Mouse (Mus musculus): ENCODE results near the gene Setd3.

Setd3 gene

GRCm38 (mm10) chr12:108179246-108179320, at the start of gene Setd3:
Gene Setd3 (minus strand): TSS chr12:108179314.
- in situ Hi-C loops (cut with MboI; ENCODE audit: low sequenced_read_pairs), result no loop called here

DNA sequence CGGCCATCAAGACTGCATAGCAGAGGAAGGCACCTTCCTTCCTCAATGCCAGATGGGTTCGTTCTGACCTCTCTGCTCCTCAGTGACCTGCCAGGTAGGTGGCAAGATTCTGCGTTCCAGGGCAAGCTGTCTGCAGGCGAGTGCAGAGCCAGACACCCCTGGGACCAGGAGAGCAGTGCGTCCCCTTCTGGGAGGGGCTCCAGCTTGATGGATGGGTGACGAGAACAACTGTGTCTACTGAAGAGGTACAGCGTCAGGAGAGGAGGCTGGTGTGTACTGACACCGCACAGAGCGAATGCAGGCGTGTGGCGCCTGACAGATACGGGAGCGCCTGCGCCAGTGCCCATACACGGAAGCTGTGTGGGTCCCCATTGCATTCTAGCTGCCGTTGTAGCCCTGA, 48.4 kb upstream of the Setd3 start:
- in situ Hi-C loops (cut with MboI; ENCODE audit: low sequenced_read_pairs), result no loop called here

GRCm38 (mm10) chr12:108226941-108227340, 47.8 kb upstream of the Setd3 start:
- in situ Hi-C loops (cut with MboI; ENCODE audit: low sequenced_read_pairs), result no loop called here

DNA sequence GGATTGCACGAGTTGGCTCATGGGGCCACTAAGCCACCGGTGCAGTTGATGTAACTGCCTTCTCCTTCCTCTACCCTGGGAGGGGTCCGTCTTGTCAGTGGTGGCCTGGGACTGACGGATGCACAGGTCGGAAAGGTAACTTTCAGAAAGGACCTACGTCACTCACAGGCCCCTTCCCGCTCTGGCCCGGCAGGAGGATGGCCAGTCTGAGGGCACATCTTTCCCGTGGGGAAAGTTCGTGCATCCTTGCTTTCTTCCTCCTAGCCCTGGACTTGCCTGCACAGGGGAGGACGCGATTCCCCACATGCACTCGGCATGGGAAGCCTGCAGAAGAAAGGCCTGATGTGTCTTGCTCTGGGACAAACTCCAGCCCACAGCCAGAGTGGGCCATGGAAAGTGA, 47.1 kb upstream of the Setd3 start:
- in situ Hi-C loops (cut with MboI; ENCODE audit: low sequenced_read_pairs), result no loop called here

- in situ Hi-C loops (cut with MboI; ENCODE audit: low sequenced_read_pairs), result no loop called here
Measured at GRCm38 (mm10) chr12:108225781-108226180, 46.7 kb upstream of the Setd3 start.

GRCm38 (mm10) chr12:108223357-108223756, 44.2 kb upstream of the Setd3 start:
- in situ Hi-C loops (cut with MboI; ENCODE audit: low sequenced_read_pairs), result no loop called here

DNA sequence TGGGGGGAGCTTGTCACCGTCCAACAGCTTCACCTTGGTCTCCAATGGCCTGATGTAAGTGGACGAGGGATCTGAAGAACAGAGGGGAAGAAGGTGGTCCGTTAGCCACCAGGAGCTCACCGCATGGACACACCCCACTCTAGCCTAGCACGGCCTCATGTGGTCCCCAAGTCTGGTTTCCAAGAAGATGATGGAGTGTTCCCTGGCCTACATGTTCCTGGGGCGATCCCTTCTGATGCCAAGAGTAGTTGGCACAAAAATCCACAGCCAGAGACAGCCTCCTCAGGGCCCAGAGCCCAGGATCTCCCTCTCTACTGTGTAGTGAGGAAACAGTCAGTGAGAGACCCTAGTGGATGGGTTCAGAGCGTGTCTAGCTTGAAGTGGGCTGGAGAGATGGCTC, 42.6 kb upstream of the Setd3 start:
- in situ Hi-C loops (cut with MboI; ENCODE audit: low sequenced_read_pairs), result no loop called here

DNA sequence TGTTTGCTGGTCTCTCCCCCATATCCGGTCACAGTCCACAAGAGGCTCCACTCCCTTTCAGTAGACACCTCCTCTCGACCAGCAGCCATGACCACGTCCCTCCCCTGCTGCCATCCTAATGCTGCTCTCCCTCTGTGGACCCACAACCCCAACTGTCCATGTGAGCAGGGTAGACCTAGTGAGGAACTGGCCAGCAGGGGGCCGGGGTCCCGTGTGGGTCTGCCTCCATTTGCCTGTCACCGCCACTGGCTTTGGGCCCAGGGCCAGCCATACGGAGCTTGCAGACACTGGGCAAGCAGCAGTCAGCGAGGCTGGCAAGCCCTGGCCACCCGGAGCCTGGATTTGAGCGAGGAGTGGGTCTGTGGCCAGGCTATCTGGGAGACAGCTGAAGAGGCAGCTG, 42.1 kb upstream of the Setd3 start:
- in situ Hi-C loops (cut with MboI; ENCODE audit: low sequenced_read_pairs), result no loop called here

GRCm38 (mm10) chr12:108220621-108221020, 41.5 kb upstream of the Setd3 start:
- in situ Hi-C loops (cut with MboI; ENCODE audit: low sequenced_read_pairs), result no loop called here

- in situ Hi-C loops (cut with MboI; ENCODE audit: low sequenced_read_pairs), result no loop called here
Measured at GRCm38 (mm10) chr12:108219825-108220616, 40.9 kb upstream of the Setd3 start.

- in situ Hi-C loops (cut with MboI; ENCODE audit: low sequenced_read_pairs), result no loop called here
Measured at GRCm38 (mm10) chr12:108219163-108219562, 40.0 kb upstream of the Setd3 start.

DNA sequence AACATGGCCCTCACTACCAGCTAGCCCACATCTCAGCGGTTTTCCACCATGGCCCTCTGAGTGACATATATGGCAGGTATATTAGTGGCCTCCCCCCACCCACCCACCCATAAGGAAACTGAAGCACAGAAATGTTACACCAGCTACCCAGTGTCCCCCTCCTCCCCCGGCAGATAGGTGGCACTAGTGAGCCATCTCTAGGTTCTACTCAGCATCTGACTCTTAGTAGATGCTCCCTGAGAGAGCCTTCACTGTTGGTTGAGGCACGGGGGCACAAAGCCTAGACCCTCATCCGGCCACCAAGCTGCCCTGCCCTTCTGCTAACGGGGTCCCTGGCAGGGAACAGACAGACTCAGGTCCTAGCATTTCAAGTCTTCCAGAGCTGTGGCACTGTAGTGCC, 38.5 kb upstream of the Setd3 start:
- in situ Hi-C loops (cut with MboI; ENCODE audit: low sequenced_read_pairs), result no loop called here

GRCm38 (mm10) chr12:108216611-108217370, 37.7 kb upstream of the Setd3 start:
- in situ Hi-C loops (cut with MboI; ENCODE audit: low sequenced_read_pairs), result no loop called here

GRCm38 (mm10) chr12:108215090-108215489, 36.0 kb upstream of the Setd3 start:
- in situ Hi-C loops (cut with MboI; ENCODE audit: low sequenced_read_pairs), result no loop called here

DNA sequence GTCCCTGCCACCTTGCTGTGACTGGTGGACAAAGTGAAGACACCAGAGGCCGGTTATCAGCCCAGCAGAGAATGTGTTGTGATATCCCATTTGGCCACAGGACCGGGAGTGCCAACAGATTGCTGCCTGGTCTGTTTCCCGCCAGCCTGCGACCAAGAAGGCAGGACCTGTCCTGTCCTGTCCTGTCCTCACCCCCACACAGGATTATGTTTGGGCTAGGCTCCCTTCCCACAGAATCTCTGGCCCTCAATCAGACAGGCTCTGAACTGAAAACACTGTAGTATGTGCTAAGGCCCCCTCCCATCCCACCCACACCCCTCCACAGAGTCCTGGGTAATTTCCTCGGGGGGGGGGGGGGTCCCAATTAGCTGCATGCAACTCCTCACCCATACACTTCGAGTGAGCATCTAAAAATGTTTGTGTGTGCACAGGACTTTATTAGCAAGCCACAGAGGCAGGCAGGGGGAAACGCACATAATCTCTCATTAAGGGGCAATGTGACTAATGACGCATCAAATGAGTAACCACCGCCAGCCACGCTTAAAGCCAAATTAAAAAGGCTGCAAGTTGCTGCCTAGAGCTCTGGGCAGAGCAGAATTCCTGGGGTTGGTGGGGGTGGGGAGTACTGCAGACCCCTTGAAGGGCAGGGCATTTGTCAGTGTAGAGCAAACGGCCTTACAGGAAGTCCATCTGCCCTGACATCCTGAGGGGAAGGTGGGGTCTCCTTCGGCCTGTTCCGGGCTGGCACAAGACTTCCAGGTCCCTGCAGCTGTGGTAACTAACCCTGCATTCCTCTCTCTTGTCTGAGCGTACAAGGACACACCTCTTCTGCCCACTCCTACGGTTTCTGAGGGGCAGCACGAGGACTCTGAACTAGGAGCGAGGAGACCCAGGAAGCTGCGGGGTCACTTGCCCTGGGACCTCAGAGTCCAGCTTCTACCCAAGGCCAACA, 34.3 kb upstream of the Setd3 start:
- in situ Hi-C loops (cut with MboI; ENCODE audit: low sequenced_read_pairs), result no loop called here

DNA sequence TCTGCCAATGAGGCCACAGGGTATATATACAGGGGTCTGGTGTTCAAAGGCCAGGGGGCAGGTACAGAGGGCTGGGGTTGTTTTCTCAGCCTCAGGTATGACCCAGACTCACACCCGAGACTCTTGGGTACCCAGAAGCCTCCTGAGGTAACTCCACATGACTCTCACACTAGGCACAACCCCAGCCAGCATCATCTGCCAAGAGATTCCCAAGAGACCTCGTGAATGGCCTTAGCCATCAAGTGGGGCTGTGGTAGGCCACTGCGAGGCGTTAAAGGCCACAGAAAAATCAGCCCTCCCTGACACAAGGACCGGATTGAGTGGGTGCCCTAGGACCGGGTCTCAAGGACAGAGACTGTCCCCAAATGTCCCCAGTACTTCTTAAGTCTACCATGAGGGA, 33.4 kb upstream of the Setd3 start:
- in situ Hi-C loops (cut with MboI; ENCODE audit: low sequenced_read_pairs), result no loop called here

- in situ Hi-C loops (cut with MboI; ENCODE audit: low sequenced_read_pairs), result no loop called here
Measured at GRCm38 (mm10) chr12:108212071-108212470, 33.0 kb upstream of the Setd3 start.

- in situ Hi-C loops (cut with MboI; ENCODE audit: low sequenced_read_pairs), result no loop called here
Measured at GRCm38 (mm10) chr12:108210623-108211022, 31.5 kb upstream of the Setd3 start.

GRCm38 (mm10) chr12:108208726-108209438, 29.8 kb upstream of the Setd3 start:
- in situ Hi-C loops (cut with MboI; ENCODE audit: low sequenced_read_pairs), result loop anchor here (10.0 kb wide), 1 partner anchor 86 kb away; no protein-coding TSS in a partner anchor

DNA sequence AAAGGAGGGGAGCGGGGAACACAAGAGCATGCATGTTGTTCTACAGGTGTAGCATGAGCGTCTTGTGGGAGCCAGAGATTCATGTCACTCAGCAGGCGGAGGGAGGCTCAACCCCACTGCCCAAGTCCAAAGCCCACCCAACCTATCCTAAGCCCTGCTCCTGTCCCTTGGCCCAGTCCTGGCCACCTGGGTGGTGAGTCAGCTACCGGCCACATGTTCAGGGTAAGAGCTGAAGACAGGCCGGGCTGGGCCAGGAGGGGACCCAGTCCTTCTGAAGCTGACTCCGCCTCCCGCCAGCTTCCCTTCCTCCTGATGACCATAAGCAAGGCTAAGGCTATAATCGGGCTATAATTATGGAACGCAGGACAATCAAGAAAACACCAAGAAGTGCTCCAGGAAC, 29.1 kb upstream of the Setd3 start:
- in situ Hi-C loops (cut with MboI; ENCODE audit: low sequenced_read_pairs), result loop anchor here (10.0 kb wide), 1 partner anchor 87 kb away; no protein-coding TSS in a partner anchor

GRCm38 (mm10) chr12:108206641-108207040, 27.5 kb upstream of the Setd3 start:
- in situ Hi-C loops (cut with MboI; ENCODE audit: low sequenced_read_pairs), result loop anchor here (10.0 kb wide), 1 partner anchor 88 kb away; no protein-coding TSS in a partner anchor
